Mouse (Mus musculus): Measurements from ENCODE around the gene Irs1. TPM values are rescaled to one million over a fixed set of nuclear protein-coding genes. Genes with fewer than 3 reads are reported as not detected.

The Irs1 gene
- total and polyA plus RNA-seq, 3 experiments, result not detected

GRCm38 (mm10) chr1:82291930-82292712 lies 905 bp upstream of the Irs1 start:
- Histone ChIP-seq H3K79me2 (ENCODE audit: control insufficient read depth, insufficient read depth, low read length, poor library complexity) (no peaks in the 10 kb centered on the region), H3K4me3 (ENCODE audit: control insufficient read depth in 1 of 2, insufficient read depth in 1 of 2, low read depth in 2 of 2, low read length in 2 of 2) (no peak overlapping the region), H3K36me3 (ENCODE audit: control insufficient read depth in 1 of 2, insufficient read depth in 2 of 2, low read length in 2 of 2) (no peaks in the 10 kb centered on the region), H3K27ac (ENCODE audit: control insufficient read depth, low read depth, low read length) (no peak overlapping the region), H3K9me3 (replicated peaks; ENCODE audit: insufficient read depth, low read length) (no peaks in the 10 kb centered on the region), H3K4me1 (ENCODE audit: control insufficient read depth in 1 of 2, insufficient read depth in 2 of 2, low read length in 2 of 2) (no peaks in the 10 kb centered on the region), H3K27me3 (ENCODE audit: control insufficient read depth in 1 of 2, insufficient read depth in 2 of 2, low read length in 2 of 2) (no peaks in the 10 kb centered on the region), H3K9ac (ENCODE audit: control insufficient read depth, low read depth, low read length, poor library complexity, severe bottlenecking) (no peak overlapping the region)
- no peak for DNase-seq (ENCODE audit: low read depth, low spot score)
- no peak for TF ChIP-seq TCF12 (IDR thresholded peaks at IDR 0.05; ENCODE audit: low read depth, low read length)
- TF ChIP-seq MEF2A (IDR thresholded peaks at IDR 0.05; ENCODE audit: extremely low read depth, insufficient replicate concordance, low read depth, low read length, poor library complexity, severe bottlenecking), result no peak
- no peak for TF ChIP-seq EP300 (IDR thresholded peaks at IDR 0.05; ENCODE audit: low read depth in 1 of 2, low read length in 2 of 2)
- no peak for TF ChIP-seq RCOR1 (IDR thresholded peaks at IDR 0.05; ENCODE audit: low read depth, low read length)
- TF ChIP-seq TBP (IDR thresholded peaks at IDR 0.05; ENCODE audit: low read depth, low read length), result no peak
- no peak for TF ChIP-seq POLR2AphosphoS5 (IDR thresholded peaks at IDR 0.05; ENCODE audit: borderline replicate concordance, low read depth, low read length)
- no peak for TF ChIP-seq ZMIZ1 (IDR thresholded peaks at IDR 0.05; ENCODE audit: low read depth, low read length)
- TF ChIP-seq KAT2A (conservative IDR thresholded peaks at IDR 0.05; ENCODE audit: low read depth, low read length), result no peak
- no peak for TF ChIP-seq TAL1 (IDR thresholded peaks at IDR 0.05; ENCODE audit: low read length)
- TF ChIP-seq E2F4 (IDR thresholded peaks at IDR 0.05; ENCODE audit: borderline replicate concordance, low read depth, low read length), result no peak
- TF ChIP-seq RAD21 (IDR thresholded peaks at IDR 0.05; ENCODE audit: low read depth, low read length), result no peak
- no peak for TF ChIP-seq MYC (IDR thresholded peaks at IDR 0.05; ENCODE audit: low read depth, low read length)
- TF ChIP-seq ZKSCAN1 (IDR thresholded peaks at IDR 0.05; ENCODE audit: low read depth, low read length), result no peak
- no peak for TF ChIP-seq SMC3 (IDR thresholded peaks at IDR 0.05; ENCODE audit: low read depth, low read length)
- TF ChIP-seq ETS1 (IDR thresholded peaks at IDR 0.05; ENCODE audit: low read depth, low read length), result no peak

GRCm38 (mm10) chr1:82290723-82291150 lies 479 bp downstream of the Irs1 start:
- no peaks in the 10 kb centered on the region for H3K36me3 ChIP-seq (ENCODE audit: control insufficient read depth in 1 of 2, insufficient read depth in 2 of 2, low read length in 2 of 2)
- no peak overlapping the region for H3K9ac ChIP-seq (ENCODE audit: control insufficient read depth, low read depth, low read length, poor library complexity, severe bottlenecking)
- no peak for DNase-seq (ENCODE audit: low read depth, low spot score)
- no peak overlapping the region for H3K4me3 ChIP-seq (ENCODE audit: control insufficient read depth in 1 of 2, insufficient read depth in 1 of 2, low read depth in 2 of 2, low read length in 2 of 2)
- H3K27ac ChIP-seq (ENCODE audit: control insufficient read depth, low read depth, low read length), result no peak overlapping the region
- H3K27me3 ChIP-seq (ENCODE audit: control insufficient read depth in 1 of 2, insufficient read depth in 2 of 2, low read length in 2 of 2), result no peaks in the 10 kb centered on the region
- no peaks in the 10 kb centered on the region for H3K9me3 ChIP-seq (replicated peaks; ENCODE audit: insufficient read depth, low read length)
- no peaks in the 10 kb centered on the region for H3K79me2 ChIP-seq (ENCODE audit: control insufficient read depth, insufficient read depth, low read length, poor library complexity)
- TF ChIP-seq MAZ (IDR thresholded peaks at IDR 0.05; ENCODE audit: low read depth, low read length) (no peak), TCF12 (IDR thresholded peaks at IDR 0.05; ENCODE audit: low read depth, low read length) (no peak), CHD2 (IDR thresholded peaks at IDR 0.05; ENCODE audit: low read length) (no peak), ZNF384 (IDR thresholded peaks at IDR 0.05; ENCODE audit: low read depth, low read length) (no peak), GATA1 (IDR thresholded peaks at IDR 0.05; ENCODE audit: low read depth, low read length) (no peak)
- H3K4me1 ChIP-seq (ENCODE audit: control insufficient read depth in 1 of 2, insufficient read depth in 2 of 2, low read length in 2 of 2), result no peaks in the 10 kb centered on the region

Measured in MEL (cell line).